Mouse (Mus musculus) natural killer cell, adult 2 months (primary cell): ENCODE results near the gene Grhl3.
A peak's percentile ranks its signal among the peaks of the same experiment; 100 is the strongest.

ENCODE experiments used
- DNase-seq, 2 experiments: peaks; one replicate each; pipeline ENCODE4 v3.0.0; 2022; ENCODE audit warnings: low spot score in 2 of 2

The Grhl3 gene

GRCm38 (mm10) chr4:135575365-135576140, 2.1 kb upstream of the Grhl3 start:
- no peak for DNase-seq

- no peak for DNase-seq
Measured at GRCm38 (mm10) chr4:135572276-135572675, 1.2 kb downstream of the Grhl3 start.

DNA sequence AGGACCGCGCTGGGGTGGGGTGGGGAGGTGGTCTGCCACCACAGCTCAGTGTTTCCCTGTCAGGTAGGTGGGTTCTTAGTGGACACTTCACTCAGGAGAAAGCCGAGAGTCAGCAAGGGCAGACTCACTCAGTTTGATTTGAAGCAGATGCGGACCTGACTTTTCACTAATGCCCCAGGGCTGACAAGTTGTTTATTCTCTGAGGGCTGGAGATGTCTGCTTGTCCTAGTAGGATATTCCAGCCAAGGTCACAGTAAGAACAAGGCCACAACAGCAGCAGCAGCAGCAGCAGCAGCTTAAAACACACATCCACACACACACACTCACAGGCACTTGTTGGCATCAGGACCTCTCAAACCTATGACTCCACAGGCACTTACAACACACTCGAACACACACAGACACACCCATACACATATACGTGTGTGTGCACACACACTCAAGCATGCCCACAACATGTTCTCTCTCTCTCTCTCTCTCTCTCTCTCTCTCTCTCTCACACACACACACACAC, 2.3 kb downstream of the Grhl3 start:
- no peak for DNase-seq

DNA sequence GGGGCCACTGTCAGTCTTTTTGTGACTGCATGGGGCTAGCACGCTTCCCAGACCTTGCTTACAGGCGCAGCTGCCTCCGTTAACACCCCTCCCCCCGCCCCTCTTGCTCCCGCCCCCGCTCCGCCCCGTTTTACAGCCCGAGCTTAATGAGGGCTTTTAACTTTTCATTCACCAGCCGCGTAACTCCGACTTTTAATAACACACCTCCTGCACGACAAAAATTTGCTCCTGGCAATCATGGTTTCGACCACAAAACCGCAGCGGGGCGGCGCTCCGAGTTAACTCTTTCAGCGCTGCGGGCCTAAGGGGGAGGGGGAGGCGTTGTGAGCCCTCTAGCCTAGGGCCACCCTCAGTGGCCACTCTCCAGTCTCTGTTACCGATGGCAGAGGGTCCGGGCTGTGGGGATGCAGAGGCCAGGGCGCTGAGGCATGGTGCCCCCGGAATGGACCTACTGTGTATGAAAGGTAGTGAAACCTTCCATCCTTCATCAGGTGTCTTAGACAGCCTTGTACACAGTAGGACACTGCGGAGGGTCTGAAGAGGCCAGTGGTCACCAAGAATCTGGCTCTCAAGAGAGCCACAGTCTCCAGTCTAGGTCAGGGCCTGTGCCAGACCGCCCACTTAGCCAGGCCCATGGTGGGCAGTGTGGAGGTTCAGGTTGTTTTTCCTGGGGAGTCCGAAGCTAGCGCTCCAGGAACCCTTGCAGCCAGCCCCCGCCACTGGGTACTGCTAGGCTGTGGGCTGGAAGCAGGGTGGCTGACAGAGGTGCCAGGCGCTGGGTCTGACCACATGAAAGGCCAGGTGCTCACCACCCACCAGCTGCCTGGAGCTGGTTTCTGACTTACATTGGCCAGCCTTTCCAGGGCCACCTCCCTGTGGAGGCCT, 3.0 kb downstream of the Grhl3 start:
- peak; percentile 32 to 47 for DNase-seq

GRCm38 (mm10) chr4:135569201-135569600, 4.2 kb downstream of the Grhl3 start:
- peak in 1 of 2 experiments; percentile 36 for DNase-seq

DNA sequence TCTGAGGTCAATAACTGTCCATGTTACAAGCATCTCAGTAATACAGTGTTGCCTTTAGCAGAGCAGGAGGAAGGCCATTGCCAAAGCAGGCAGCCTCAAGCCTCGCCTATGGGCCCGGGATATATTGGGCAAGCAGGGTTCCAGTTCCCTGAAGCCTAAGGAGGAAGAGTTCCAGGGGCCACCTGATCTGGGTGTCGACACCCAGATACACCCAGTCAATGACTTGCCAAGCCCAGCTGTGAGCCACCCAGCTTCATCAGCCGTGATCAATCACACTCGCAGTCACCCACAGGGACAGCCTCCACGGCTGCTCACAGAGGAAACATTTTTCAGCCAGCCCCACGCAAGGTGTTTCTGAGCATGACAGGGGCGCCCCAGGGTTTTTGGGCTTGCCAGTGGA, 5.9 kb downstream of the Grhl3 start:
- DNase-seq, result no peak

DNA sequence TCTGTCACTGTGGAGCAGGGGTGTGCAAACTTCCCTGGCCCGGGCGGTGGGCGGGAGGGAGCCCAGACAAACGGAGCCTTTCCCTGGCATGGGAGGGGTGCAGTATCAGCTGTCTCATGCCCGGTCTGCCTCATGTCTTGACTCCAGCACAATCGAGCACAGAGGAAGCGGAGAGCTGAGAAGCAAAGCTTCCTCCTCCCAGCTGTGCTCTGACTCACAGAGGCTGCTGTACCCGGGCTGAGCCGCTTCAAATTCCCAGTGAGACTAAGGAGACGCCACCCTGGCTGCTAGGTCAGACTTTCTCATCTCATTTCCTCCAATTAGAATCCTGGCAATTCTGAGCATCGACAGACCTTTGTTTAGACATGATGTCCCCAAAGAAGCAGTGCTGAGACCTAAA, 6.4 kb downstream of the Grhl3 start:
- no peak for DNase-seq

- no peak for DNase-seq
Measured at GRCm38 (mm10) chr4:135565400-135565799, 8.0 kb downstream of the Grhl3 start.

- no peak for DNase-seq
Measured at GRCm38 (mm10) chr4:135563794-135564193, 9.6 kb downstream of the Grhl3 start.

DNA sequence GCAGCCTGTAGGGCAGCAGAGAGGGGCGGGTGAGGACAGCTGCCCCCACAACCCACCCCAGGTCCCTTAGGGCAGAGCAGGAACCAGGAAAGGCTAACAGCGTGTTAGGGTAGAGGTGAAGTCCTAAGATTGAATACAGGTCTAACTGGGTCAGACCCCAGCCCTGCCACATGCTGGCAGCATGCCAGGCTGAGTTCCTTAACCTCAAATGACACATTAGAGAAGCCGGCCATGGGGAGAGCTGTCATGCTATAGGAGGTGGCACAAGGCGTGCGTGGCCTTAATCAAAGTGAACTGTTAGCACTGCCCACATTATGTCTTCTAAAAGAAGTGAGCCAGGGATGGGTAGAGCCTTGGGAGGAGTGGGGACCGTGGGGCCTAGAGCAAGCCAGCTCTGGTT, 24.1 kb downstream of the Grhl3 start:
- no peak for DNase-seq

GRCm38 (mm10) chr4:135548521-135549077, 24.8 kb downstream of the Grhl3 start:
- no peak for DNase-seq

- DNase-seq, result no peak
Measured at GRCm38 (mm10) chr4:135548108-135548507, 25.3 kb downstream of the Grhl3 start.

DNA sequence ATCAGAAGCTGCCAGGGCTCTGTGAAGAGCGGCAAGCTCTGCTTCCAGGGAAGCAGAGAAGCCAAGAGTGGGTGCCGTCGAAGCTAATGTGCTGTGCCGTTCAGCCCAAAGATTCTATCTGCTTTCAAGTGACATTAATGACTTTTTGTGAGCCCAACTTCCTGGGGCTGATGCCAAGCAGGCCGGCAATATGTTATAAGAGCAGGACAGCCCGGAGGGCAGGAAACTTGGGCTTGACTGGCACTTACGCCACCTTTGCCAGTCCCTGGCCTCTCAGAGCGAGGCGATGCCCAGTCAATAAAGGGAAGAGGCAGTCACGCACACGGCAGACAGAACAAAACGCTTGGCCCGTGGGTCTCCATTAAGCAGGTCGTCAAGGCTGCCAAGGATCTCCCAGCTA, 25.9 kb downstream of the Grhl3 start:
- no peak for DNase-seq

GRCm38 (mm10) chr4:135546793-135547192, 26.6 kb downstream of the Grhl3 start:
- no peak for DNase-seq

DNA sequence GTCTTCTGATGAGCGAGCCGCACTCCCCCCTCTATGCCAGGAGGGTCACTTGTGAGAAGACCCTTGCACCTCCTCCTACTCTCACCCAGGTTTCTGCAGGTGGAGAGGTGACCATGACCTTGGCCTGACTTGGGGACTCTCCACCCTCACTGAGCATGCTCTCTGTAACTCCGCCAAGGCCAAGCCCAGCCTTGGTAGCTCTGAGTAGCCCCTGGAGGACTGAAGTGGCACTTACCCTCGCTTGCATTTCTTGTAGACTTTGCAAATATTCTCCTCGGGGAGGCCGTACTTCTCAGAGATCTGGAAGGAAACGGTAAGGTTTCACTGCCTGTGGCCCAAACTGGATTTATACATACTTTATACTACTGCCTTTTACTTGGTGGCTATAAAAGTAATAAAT, 27.4 kb downstream of the Grhl3 start:
- DNase-seq, result no peak

DNA sequence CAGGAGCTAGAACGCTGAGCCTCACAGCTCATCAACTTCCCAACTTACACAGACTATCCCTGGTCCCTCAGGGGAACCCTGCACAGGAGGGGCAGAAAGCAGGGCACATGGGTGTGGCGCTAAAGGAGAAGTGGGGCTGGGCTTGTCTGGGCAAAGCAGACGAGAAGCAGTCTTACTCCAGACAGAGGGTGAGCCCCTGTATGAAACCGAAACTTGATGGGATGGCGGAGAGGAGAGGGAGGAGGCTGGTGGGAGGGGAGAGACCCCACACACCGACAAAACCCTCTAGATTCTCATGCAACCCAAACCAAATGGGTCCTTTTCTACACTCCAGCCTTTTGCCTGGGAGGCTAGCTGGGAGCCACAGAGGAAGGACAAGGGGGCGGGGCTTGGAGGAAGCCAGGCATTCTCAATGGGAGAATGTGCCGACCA, 28.3 kb downstream of the Grhl3 start:
- peak in 1 of 2 experiments; percentile 29 for DNase-seq

DNA sequence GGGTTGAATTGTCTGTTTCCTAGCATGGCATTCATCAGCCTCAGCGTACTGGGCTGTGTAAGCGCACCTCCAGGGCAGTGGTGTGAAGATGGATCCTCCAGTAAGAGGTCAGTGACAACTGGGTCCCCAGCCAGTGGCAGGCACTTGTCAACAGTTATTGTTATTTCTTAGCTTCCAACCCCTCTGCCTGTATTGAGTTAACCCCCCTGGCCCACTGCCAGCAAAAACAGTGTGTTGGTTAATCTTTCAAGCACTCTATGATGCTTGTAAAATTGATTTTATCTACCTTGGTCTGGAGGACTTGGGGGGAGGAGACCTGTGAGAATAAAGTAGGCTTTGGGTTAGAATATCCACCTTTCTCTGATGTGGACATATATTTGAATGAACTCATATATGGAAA, 29.1 kb downstream of the Grhl3 start:
- DNase-seq, result no peak

DNA sequence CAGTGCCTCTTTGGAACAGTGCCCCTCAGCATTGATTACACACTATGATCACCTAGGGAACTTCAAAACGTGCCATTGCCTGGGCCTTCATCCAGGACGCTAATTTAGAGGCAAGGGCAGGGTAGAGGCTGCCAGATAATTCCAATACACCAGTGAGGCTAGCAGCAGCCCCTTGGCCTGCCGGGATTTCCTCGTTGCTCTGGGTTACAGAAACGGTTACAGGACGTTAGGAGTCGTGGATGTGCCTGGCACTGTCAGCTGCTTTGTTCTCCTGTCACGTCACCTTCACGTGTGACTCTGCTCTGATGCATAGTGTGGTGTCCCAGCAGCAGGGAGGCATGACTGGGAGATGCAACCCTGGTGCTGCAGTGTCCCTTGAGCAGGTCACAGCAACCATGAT, 33.4 kb downstream of the Grhl3 start:
- no peak for DNase-seq

GRCm38 (mm10) chr4:135539056-135539455, 34.4 kb downstream of the Grhl3 start:
- DNase-seq, result no peak

GRCm38 (mm10) chr4:135535021-135535420, 38.4 kb downstream of the Grhl3 start:
- no peak for DNase-seq

- DNase-seq, result no peak
Measured at GRCm38 (mm10) chr4:135533001-135533400, 40.4 kb downstream of the Grhl3 start.
